Mouse (Mus musculus): ENCODE data around the gene Oca2.
A peak's percentile ranks its signal among the peaks of the same experiment; 100 is the strongest.

Gene Oca2

DNA sequence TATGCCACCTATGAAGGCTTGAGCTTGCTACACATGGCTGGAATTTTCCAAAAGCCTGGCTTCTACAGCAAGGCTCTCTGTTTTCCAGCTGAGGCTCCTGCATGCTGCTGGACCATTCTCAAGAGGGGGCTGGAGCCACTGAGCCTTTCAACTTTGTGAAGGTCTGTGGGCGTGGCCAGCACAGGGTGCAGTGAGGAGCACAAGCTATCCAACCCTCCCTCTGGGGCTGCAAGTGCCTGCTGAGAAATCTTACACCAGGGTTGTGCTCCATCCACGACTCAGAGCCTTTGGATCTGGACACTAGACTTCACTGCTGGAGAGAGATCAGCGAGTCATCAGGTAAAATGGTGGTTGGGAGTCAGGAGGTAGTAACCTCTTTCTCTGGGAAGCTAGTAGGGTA, at the start of gene Oca2:
TSS of gene Oca2 (plus strand) at position 218 of the 400 bp plus-strand sequence.
- H3K36me3 ChIP-seq (ENCODE audit: control insufficient read depth, insufficient read depth, low read length, poor library complexity, severe bottlenecking): no peaks in the 10 kb centered on the region
- DNase-seq (ENCODE audit: low read depth, low spot score): no peak
- no peaks in the 10 kb centered on the region for H3K27me3 ChIP-seq (ENCODE audit: control insufficient read depth, insufficient read depth, low read length, poor library complexity, severe bottlenecking)

DNA sequence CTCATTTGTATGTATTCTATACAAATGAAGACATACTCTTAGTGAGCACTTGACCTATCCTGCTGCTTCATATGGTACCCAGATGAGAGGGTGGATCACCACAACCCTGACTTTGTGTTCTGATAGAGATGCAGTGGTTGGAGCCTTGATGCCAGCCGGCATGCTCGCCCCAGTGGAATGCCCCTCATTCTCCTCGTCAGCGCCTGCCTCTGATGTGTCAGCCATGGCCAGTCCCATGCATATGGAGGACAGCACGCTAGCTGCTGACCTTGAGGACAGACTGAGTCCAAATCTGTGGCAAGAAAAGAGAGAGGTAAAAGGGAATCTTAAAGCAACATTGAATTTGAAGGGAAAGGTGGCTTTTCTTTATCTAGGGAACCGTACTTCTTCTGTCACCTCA, 48.5 kb upstream of the Oca2 start:
- Histone ChIP-seq H3K36me3 (ENCODE audit: control insufficient read depth, insufficient read depth, low read length, poor library complexity, severe bottlenecking) (peaks cover 14% of the 10 kb centered on the region), H3K27me3 (ENCODE audit: control insufficient read depth, insufficient read depth, low read length, poor library complexity, severe bottlenecking) (no peaks in the 10 kb centered on the region)
- no peak for DNase-seq (ENCODE audit: low read depth, low spot score)

DNA sequence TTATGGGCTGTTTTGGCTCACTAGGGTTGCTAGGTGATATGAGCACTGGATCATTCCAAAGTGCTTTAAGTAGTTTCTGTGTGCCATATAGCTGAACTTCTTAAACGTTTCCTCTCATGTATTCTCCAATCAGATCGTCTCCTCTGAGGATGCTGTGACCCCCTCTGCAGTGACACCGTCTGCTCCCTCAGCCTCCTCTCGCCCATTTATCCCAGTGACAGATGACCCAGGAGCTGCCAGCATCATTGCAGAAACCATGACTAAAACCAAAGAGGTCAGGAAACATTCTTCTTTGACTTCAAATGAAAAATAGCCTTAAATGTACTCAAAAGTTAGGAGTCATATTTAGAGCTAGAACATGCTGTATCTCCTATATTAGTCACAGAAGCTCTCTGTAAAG, 47.9 kb upstream of the Oca2 start:
- no peaks in the 10 kb centered on the region for H3K27me3 ChIP-seq (ENCODE audit: control insufficient read depth, insufficient read depth, low read length, poor library complexity, severe bottlenecking)
- H3K36me3 ChIP-seq (ENCODE audit: control insufficient read depth, insufficient read depth, low read length, poor library complexity, severe bottlenecking): peaks cover 14% of the 10 kb centered on the region
- DNase-seq (ENCODE audit: low read depth, low spot score): no peak

DNA sequence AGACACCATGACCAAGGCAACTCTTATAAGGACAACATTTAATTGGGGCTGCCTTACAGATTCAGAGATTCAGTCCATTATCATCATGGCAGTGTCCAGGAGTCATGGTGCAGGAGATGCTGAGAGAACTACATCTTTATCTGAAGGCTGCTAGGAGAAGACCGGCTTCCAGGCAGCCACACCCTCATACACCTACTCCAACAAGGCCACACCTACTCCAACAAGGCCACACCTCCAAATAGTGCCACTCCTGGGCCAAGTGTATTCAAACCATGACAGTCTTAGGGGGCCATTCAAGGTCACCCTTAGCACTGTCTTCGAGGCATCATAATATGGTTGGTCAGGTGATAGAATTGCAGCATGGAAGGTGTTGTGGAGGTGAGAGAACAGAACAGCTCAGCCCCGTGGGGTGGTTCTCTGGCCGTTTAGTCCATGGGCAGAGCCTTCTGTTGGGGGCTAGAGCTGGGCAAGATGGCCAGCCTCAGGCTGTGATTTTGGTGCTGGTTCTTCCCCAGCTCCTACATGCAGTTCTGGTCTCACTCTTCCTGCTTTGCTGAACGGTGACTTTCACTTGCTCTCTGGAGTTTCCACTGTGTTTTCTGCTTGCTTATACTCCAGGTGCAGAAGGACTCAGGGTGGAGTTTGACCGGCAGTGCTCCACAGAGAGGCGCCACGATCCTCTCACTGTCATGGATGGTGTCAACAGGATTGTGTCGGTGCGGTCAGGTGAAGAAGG, 37.9 kb upstream of the Oca2 start:
- Histone ChIP-seq H3K27me3 (ENCODE audit: control insufficient read depth, insufficient read depth, low read length, poor library complexity, severe bottlenecking) (no peaks in the 10 kb centered on the region), H3K36me3 (ENCODE audit: control insufficient read depth, insufficient read depth, low read length, poor library complexity, severe bottlenecking) (peaks cover 16% of the 10 kb centered on the region)
- DNase-seq (ENCODE audit: low read depth, low spot score): no peak

DNA sequence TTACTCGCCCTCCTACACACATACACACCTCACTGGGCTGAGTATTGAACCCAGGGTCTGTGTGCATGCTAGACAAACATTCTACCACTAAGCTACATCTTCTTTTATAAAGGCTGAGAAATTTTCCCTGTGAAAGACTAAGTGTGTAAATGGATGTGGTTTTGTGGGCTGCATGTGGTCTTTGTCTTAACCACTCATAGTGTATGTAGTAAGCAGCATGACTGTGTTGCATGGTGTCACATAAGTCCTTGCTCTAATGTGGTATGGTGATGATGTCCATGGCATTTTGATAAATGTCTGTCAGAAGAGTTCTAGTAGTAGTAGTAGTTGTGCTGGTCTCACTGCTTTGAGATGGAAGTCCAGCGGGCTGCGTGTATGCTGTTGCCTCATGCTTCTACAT, 36.7 kb upstream of the Oca2 start:
- DNase-seq (ENCODE audit: low read depth, low spot score): no peak
- Histone ChIP-seq H3K27me3 (ENCODE audit: control insufficient read depth, insufficient read depth, low read length, poor library complexity, severe bottlenecking) (no peaks in the 10 kb centered on the region), H3K36me3 (ENCODE audit: control insufficient read depth, insufficient read depth, low read length, poor library complexity, severe bottlenecking) (peaks cover 13% of the 10 kb centered on the region)

DNA sequence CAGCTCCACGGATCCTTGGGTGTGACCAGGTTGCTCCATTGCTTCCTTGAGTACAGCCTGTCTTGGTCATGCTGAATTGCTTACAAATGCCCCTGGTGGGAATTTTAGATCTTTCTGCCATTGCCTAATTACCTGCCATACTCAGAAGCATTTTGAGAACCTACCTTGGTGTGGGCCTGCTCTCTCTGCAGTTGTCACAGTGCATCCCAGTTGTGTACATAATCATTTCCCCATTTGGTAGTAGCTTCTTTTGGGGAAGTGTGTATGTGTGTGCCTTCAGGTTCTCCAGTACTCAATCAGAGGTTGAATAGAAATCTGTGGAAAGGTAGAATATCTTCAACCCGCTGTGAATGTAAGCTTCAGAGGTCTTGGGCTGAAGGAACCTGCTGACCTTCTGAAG, 36.3 kb upstream of the Oca2 start:
- H3K27me3 ChIP-seq (ENCODE audit: control insufficient read depth, insufficient read depth, low read length, poor library complexity, severe bottlenecking): no peaks in the 10 kb centered on the region
- peaks cover 10% of the 10 kb centered on the region; the same call in 1 of the 2 replicates for H3K36me3 ChIP-seq (ENCODE audit: control insufficient read depth, insufficient read depth, low read length, poor library complexity, severe bottlenecking)
- no peak for DNase-seq (ENCODE audit: low read depth, low spot score)

DNA sequence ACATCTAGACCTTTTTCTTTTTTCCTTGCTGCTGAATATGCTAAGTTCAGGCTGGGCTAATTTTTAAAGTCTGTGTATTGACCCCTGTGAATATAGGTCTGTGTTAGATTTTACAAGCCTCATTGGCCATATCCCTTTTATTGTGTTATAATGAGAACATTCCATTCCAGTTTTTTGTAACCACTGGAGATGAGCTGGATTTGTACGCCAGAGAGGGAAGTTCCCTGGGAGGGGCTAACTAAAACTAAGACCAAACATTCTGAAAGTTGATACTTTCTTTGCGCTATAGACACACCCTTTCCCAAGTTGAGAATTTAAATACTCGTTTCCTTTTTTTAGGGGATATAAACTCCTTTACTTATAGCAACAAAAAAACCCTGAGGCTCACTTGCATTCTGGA, 34.7 kb upstream of the Oca2 start:
- Histone ChIP-seq H3K36me3 (ENCODE audit: control insufficient read depth, insufficient read depth, low read length, poor library complexity, severe bottlenecking) (peaks cover 12% of the 10 kb centered on the region; the same call in 1 of the 2 replicates), H3K27me3 (ENCODE audit: control insufficient read depth, insufficient read depth, low read length, poor library complexity, severe bottlenecking) (no peaks in the 10 kb centered on the region)
- no peak for DNase-seq (ENCODE audit: low read depth, low spot score)

DNA sequence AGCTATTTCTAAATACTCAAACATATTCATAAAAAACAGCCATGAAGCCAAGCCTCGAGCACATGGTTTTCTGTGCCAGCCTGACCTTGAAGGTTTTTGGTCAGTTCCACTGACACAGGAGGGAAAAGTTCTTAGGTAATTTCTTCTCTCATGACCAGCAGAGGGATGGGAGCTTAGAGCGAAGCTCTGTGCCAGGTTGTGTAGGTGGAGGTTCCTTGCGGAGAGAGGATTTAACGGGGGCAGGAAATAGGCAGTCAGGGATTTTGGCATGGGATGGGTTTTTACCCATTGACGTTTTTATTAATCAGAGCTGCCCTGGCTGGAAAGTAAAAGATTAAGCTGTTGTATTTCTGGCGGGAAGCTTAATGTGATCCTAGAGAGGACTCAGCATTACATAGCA, 18.7 kb upstream of the Oca2 start:
- no peak for DNase-seq (ENCODE audit: low read depth, low spot score)

DNA sequence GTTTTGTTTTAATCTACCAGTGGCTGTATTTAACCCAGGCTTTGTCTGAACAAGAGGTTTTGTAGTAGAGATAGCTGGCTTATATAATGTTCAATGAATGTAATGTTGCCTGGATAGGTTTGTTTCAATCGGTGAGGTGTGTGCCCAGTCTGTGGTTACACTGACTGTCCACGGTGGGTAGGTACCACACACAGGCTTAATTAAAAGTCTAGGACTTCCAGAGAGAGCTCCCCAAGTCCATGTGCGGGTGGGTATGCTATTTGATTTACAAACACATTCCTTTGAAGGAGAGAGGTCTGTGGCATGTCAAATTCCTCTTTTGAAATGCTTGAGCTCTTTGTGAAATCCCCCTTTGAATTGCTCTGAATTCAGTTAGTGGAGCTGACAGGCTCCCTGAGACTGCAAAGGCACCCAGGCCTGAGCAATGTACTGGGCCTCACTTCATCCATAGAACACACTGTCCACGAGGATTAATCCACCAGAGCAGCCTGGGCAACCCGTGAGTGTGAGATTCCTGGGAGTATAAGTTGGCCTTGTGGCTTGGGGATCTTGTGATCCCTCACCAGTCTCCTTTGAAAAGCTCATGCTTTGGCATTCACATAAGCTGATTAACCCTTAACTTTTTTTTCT, 3.7 kb upstream of the Oca2 start:
- Histone ChIP-seq H3K36me3 (ENCODE audit: control insufficient read depth, insufficient read depth, low read length, poor library complexity, severe bottlenecking) (peaks cover 2% of the 10 kb centered on the region; the same call in 1 of the 2 replicates), H3K27me3 (ENCODE audit: control insufficient read depth, insufficient read depth, low read length, poor library complexity, severe bottlenecking) (no peaks in the 10 kb centered on the region)
- DNase-seq (ENCODE audit: low read depth, low spot score): no peak

More for the DNA sequence above, 18.7 kb upstream of the Oca2 start:
- H3K36me3 ChIP-seq (ENCODE audit: control insufficient read depth, insufficient read depth, low read length, poor library complexity, severe bottlenecking): peaks cover 16% of the 10 kb centered on the region
- no peaks in the 10 kb centered on the region for H3K27me3 ChIP-seq (ENCODE audit: control insufficient read depth, insufficient read depth, low read length, poor library complexity, severe bottlenecking)

DNA sequence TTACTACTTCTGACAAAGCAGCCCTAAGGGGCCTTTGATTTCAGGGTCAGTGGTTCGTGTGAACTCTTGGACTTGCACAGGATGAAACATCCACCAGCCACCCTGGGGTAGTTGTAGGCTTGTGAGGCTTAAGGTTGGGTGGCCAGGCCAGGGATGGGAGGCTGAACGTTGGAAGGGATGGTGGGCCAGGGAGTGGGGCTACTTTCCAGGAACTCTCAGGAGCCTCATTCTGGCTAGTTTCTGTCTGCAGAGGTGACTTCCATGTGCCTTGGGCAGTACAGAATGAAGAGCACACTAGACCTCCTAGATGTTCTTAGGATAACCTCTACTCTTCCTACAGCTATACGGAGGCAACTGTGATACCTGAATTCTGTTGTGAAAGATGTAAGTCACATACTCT, 2.9 kb upstream of the Oca2 start:
- Histone ChIP-seq H3K27me3 (ENCODE audit: control insufficient read depth, insufficient read depth, low read length, poor library complexity, severe bottlenecking) (no peaks in the 10 kb centered on the region), H3K36me3 (ENCODE audit: control insufficient read depth, insufficient read depth, low read length, poor library complexity, severe bottlenecking) (peaks cover 2% of the 10 kb centered on the region; the same call in 1 of the 2 replicates)
- no peak for DNase-seq (ENCODE audit: low read depth, low spot score)

DNA sequence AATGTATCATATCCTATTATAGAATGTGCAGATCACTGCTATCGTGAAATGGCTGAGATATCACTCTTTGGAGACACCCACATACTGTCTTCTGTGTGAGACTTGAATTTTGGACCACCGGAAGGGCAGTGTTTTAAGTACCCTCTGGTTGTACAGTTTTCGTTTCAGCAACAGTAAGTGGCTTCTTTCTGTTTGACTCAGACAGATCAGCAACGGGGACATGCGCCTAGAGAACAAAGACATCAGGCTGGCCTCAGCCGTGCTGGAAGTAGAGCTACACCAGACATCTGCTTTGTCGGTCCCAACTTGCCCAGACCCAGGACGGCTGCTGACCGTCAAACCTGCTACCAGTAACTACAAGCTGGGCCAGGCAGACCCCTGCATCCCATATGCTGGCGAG, 15.0 kb downstream of the Oca2 start:
- no peak for DNase-seq (ENCODE audit: low read depth, low spot score)

DNA sequence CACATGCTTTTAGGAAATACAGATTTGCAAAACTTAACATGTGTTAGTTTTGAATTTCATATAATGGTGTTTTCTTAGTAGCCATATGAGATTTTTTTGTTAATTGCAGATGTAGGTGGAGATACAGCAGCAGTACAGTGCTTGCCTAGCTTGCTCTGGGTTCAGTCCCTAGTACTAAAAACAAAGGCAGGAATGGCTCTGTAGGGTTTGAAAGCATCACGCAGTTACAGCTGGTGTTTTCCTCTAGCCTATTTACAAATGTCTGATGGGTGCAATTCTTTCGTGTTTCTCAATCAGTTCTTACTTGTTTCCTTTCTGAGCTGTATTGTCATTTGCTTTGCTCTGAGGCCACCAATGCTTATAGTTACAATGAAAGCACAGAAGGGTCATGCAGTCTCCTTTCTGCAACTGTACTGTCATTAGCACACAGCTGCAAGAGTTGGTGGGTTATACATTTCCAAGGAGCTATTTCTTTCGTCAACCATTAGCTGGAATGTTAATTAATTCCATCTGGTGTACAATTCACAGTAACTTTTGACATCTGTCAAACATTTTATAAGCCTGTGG, 18.4 kb downstream of the Oca2 start:
- H3K36me3 ChIP-seq (ENCODE audit: control insufficient read depth, insufficient read depth, low read length, poor library complexity, severe bottlenecking): no peaks in the 10 kb centered on the region
- no peaks in the 10 kb centered on the region for H3K27me3 ChIP-seq (ENCODE audit: control insufficient read depth, insufficient read depth, low read length, poor library complexity, severe bottlenecking)

More for the DNA sequence above, 15.0 kb downstream of the Oca2 start:
- Histone ChIP-seq H3K36me3 (ENCODE audit: control insufficient read depth, insufficient read depth, low read length, poor library complexity, severe bottlenecking) (no peaks in the 10 kb centered on the region), H3K27me3 (ENCODE audit: control insufficient read depth, insufficient read depth, low read length, poor library complexity, severe bottlenecking) (no peaks in the 10 kb centered on the region)

DNA sequence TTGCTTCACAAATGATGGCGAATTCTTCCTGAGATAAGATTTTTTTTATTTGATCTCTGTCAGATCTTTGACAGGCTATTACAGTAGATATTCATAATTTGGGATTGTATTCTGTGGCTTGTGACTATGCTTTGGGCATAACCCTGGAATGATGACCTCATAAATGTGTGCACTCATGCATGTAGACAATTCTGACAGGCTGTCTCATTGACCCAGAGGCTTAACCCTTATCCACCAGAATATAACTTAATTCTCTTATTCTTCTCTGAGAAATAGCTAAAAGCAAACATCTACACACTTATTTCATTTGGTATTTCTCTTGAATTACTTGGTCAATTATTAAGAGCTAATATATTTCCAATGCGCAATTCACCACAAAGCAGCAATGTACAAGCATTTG, 37.9 kb downstream of the Oca2 start:
- no peaks in the 10 kb centered on the region for H3K27me3 ChIP-seq (ENCODE audit: control insufficient read depth, insufficient read depth, low read length, poor library complexity, severe bottlenecking)
- no peak for DNase-seq (ENCODE audit: low read depth, low spot score)

More for the DNA sequence above, 18.4 kb downstream of the Oca2 start:
- DNase-seq (ENCODE audit: low read depth, low spot score): no peak

DNA sequence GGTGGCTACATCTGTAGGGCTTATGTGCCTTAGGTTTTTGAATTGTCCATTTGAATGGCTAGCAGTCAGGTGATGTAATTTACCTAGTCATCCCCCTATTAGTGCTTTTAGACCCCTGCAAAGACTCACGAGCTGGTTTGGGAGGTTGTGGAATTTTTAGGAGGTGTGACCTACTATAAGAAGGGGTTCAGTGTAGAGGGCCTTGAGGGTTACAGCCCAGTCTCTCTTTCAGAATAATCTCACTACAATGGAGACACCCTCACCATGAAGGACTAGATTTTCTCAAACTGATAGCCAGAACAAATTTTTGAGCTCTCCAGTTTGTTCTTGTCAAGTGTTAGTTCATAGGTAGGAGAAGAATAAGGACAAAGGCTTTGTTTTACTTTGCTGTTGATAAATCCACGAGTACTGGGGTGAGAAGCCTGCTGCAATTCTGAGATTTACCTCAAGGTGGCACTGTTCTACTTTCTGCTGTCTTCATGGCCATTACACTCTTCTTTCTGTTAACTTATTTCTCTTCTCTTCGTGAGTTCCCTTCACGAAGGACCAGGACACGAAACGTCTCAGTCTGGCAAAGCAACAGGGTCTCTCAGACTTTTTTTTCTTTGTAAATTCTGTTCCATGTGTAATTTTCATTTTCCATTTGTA, 52.0 kb downstream of the Oca2 start:
- peak; percentile 4 for DNase-seq (ENCODE audit: low read depth, low spot score)
- Histone ChIP-seq H3K36me3 (ENCODE audit: control insufficient read depth, insufficient read depth, low read length, poor library complexity, severe bottlenecking) (no peaks in the 10 kb centered on the region), H3K27me3 (ENCODE audit: control insufficient read depth, insufficient read depth, low read length, poor library complexity, severe bottlenecking) (no peaks in the 10 kb centered on the region)

More for the DNA sequence above, 37.9 kb downstream of the Oca2 start:
- H3K36me3 ChIP-seq (ENCODE audit: control insufficient read depth, insufficient read depth, low read length, poor library complexity, severe bottlenecking): no peaks in the 10 kb centered on the region

DNA sequence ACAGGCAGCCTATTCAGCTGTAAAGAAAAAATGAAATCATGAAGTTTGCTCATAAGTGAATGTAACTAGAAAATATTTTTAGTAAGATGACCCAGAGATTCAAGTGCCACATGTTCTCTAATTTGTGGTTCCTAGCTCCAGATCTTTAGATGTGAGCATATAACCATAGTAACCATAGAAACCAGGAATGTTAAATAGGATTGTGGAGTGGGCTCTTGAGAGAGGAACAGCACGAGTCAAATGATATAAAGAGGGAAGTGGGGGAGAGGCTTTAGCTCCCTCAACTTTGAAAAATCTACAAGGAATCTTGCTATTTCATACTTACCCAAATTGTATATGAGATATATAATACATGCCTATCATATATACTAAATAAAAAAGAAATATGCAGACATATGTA, 64.8 kb downstream of the Oca2 start:
- no peaks in the 10 kb centered on the region for H3K27me3 ChIP-seq (ENCODE audit: control insufficient read depth, insufficient read depth, low read length, poor library complexity, severe bottlenecking)
- H3K36me3 ChIP-seq (ENCODE audit: control insufficient read depth, insufficient read depth, low read length, poor library complexity, severe bottlenecking): no peaks in the 10 kb centered on the region
- DNase-seq (ENCODE audit: low read depth, low spot score): no peak

Measured in splenic B cell, adult 2 months (primary cell).